Mouse (Mus musculus): Measurements from ENCODE around the gene Prim1. TPM values are rescaled to one million over a fixed set of nuclear protein-coding genes. Genes with fewer than 3 reads are reported as not detected.
"Not testable (repeated sequence)": the region's sequence is repeated elsewhere in the genome, so short reads cannot be mapped to it uniquely, and the experiment has no call there.

The Prim1 gene
- total RNA-seq, 2 experiments from 2014 or later, result 5.0 to 6.5 TPM

- no peak for DNase-seq
Observed at GRCm38 (mm10) chr10:128037921-128038320, 23.0 kb downstream of the Prim1 start.

- no peak for DNase-seq
Observed at GRCm38 (mm10) chr10:128039167-128039566, 24.2 kb downstream of the Prim1 start.

- no peak for DNase-seq
Observed at GRCm38 (mm10) chr10:128039858-128040257, 24.9 kb downstream of the Prim1 start.

- no peak for DNase-seq
Observed at GRCm38 (mm10) chr10:128040293-128040692, 25.3 kb downstream of the Prim1 start.

GRCm38 (mm10) chr10:128041636-128042035, 26.7 kb downstream of the Prim1 start:
- DNase-seq, result no peak

GRCm38 (mm10) chr10:128042466-128042865, 27.5 kb downstream of the Prim1 start:
- DNase-seq, result no peak

- DNase-seq, result no peak
Observed at GRCm38 (mm10) chr10:128043041-128043835, 28.3 kb downstream of the Prim1 start.

- DNase-seq, result no peak
Observed at GRCm38 (mm10) chr10:128048157-128048556, 33.2 kb downstream of the Prim1 start.

GRCm38 (mm10) chr10:128049741-128050140, 34.8 kb downstream of the Prim1 start:
- no peak for DNase-seq

- DNase-seq, result no peak
Observed at GRCm38 (mm10) chr10:128050355-128050754, 35.4 kb downstream of the Prim1 start.

- no peak for DNase-seq
Observed at GRCm38 (mm10) chr10:128051589-128051988, 36.6 kb downstream of the Prim1 start.

GRCm38 (mm10) chr10:128052136-128052535, 37.2 kb downstream of the Prim1 start:
- not testable (repeated sequence) for DNase-seq

- no peak for DNase-seq
Observed at GRCm38 (mm10) chr10:128053001-128053400, 38.0 kb downstream of the Prim1 start.

GRCm38 (mm10) chr10:128058184-128058583, 43.2 kb downstream of the Prim1 start:
- DNase-seq, result no peak

GRCm38 (mm10) chr10:128058601-128059151, 43.7 kb downstream of the Prim1 start, which contains the start of gene Ptges3:
TSS of gene Ptges3 (plus strand) at chr10:128058954.
- peak; percentile 99 for DNase-seq

- DNase-seq, result peak; percentile 49
Observed at GRCm38 (mm10) chr10:128059207-128059981, 44.4 kb downstream of the Prim1 start.

- DNase-seq, result no peak
Observed at GRCm38 (mm10) chr10:128061109-128061508, 46.1 kb downstream of the Prim1 start.

- no peak for DNase-seq
Observed at GRCm38 (mm10) chr10:128062221-128062989, 47.4 kb downstream of the Prim1 start.

GRCm38 (mm10) chr10:128066072-128066471, 51.1 kb downstream of the Prim1 start:
- no peak for DNase-seq

GRCm38 (mm10) chr10:128069201-128069600, 54.2 kb downstream of the Prim1 start:
- DNase-seq, result no peak

GRCm38 (mm10) chr10:128070432-128070831, 55.5 kb downstream of the Prim1 start:
- not testable (repeated sequence) for DNase-seq

GRCm38 (mm10) chr10:128078269-128078668, 63.3 kb downstream of the Prim1 start:
- DNase-seq, result not testable (repeated sequence)
